Mouse (Mus musculus): ENCODE data around the gene Ttll3. TPM values are rescaled to one million over a fixed set of nuclear protein-coding genes. Genes with fewer than 3 reads are reported as not detected.

The Ttll3 gene
- polyA plus RNA-seq, 1 experiment from 2014 or later: 10.3 TPM

DNA sequence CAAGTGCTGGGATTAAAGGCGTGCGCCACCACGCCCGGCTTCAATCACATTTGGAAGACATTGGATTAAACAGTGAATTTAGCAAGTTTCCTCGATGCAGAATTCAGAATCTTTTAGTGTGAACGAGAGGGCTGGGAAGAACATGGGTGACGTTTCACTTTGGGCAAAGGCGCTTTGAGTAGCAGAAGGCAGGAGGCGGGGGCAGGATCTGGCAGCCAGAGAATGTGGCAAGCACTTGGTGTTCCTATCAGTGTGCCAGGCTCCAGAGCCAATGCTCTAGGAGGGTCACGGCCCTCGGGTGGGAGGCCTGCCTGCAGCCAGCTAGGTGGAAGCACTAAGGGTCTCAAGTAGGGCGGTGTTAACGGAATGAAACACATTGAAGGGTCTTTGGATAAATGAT is 13.0 kb downstream of the Ttll3 start:
- 93% methylated on average over 13 of the region's 13 CpGs for WGBS
- Histone ChIP-seq H3K27ac (replicated peaks) (no peak overlapping the region), H3K9me3 (replicated peaks) (no peaks in the 10 kb centered on the region), H3K36me3 (peaks cover 12% of the 10 kb centered on the region; the same call in 1 of the 2 replicates), H3K4me3 (replicated peaks) (no peak overlapping the region), H3K4me2 (no peak overlapping the region), H3K9ac (replicated peaks) (no peak overlapping the region), H3K4me1 (no peaks in the 10 kb centered on the region), H3K27me3 (replicated peaks) (no peaks in the 10 kb centered on the region)
- no peak for ATAC-seq (ENCODE audit: low FRiP score)

- H3K4me3 ChIP-seq (replicated peaks): no peak overlapping the region
- H3K9me3 ChIP-seq (replicated peaks): no peaks in the 10 kb centered on the region
- H3K4me1 ChIP-seq: no peaks in the 10 kb centered on the region
- 75% methylated on average over 12 of the region's 12 CpGs for WGBS
- no peak overlapping the region for H3K9ac ChIP-seq (replicated peaks)
- no peak for ATAC-seq (ENCODE audit: low FRiP score)
- H3K27ac ChIP-seq (replicated peaks): no peak overlapping the region
- no peak overlapping the region for H3K4me2 ChIP-seq
- H3K36me3 ChIP-seq: peaks cover 18% of the 10 kb centered on the region
- no peaks in the 10 kb centered on the region for H3K27me3 ChIP-seq (replicated peaks)
Observed at GRCm38 (mm10) chr6:113404649-113405448, 15.8 kb downstream of the Ttll3 start.

- no peak overlapping the region for H3K4me3 ChIP-seq (replicated peaks)
- no peak for ATAC-seq (ENCODE audit: low FRiP score)
- 88% methylated on average over 6 of the region's 6 CpGs for WGBS
- no peak overlapping the region for H3K27ac ChIP-seq (replicated peaks)
- H3K9ac ChIP-seq (replicated peaks): no peak overlapping the region
- no peaks in the 10 kb centered on the region for H3K9me3 ChIP-seq (replicated peaks)
- H3K4me1 ChIP-seq: no peaks in the 10 kb centered on the region
- no peaks in the 10 kb centered on the region for H3K27me3 ChIP-seq (replicated peaks)
- H3K4me2 ChIP-seq: no peak overlapping the region
- peaks cover 21% of the 10 kb centered on the region for H3K36me3 ChIP-seq
Observed at GRCm38 (mm10) chr6:113405483-113405882, 16.4 kb downstream of the Ttll3 start.

DNA sequence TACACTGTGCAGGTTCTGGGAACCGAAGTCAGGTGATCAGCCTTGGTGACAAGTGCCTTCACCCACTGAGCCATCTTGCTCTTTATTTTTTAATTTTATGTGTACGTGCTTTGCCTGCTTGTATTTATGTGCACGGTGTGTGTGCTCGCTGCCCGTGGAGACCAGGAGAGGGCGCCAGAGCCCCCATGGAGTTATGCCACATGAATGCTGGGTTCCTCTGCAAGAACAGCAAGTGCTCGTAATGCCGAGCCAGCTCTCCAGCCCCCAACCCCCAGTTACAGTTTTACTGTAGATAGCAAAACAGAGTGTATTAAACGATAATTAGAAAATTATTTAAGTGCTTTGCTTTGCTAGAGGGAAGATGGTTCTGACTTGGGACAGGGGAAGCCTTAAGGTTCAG is 17.6 kb downstream of the Ttll3 start:
- H3K4me2 ChIP-seq: no peak overlapping the region
- no peaks in the 10 kb centered on the region for H3K9me3 ChIP-seq (replicated peaks)
- no peak for ATAC-seq (ENCODE audit: low FRiP score)
- no peak overlapping the region for H3K27ac ChIP-seq (replicated peaks)
- H3K27me3 ChIP-seq (replicated peaks): no peaks in the 10 kb centered on the region
- no peaks in the 10 kb centered on the region for H3K4me1 ChIP-seq
- H3K9ac ChIP-seq (replicated peaks): no peak overlapping the region
- no peak overlapping the region for H3K4me3 ChIP-seq (replicated peaks)
- peaks cover 21% of the 10 kb centered on the region for H3K36me3 ChIP-seq
- 80% methylated on average over 9 of the region's 9 CpGs for WGBS

DNA sequence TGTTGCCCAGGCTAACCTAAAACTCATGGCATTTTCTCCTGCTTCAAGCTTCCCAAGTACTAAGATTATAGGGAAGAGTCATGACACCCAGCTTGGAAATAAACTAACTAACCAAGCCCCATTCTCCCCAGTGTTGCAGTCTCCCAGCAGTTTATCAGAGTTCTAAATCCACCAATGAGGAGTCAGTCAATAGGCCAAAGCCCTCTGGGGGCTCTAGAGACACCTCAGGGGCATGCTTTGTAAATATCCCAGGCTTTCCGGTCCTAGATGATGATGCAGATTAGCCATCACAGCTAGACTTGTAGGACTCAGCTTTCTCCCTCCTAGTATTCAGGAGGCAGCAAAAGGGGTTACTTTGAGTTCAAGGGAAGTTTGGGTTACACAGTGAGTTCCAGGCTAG is 20.9 kb downstream of the Ttll3 start:
- Histone ChIP-seq H3K4me1 (no peaks in the 10 kb centered on the region), H3K27ac (replicated peaks) (no peak overlapping the region), H3K9me3 (replicated peaks) (no peaks in the 10 kb centered on the region), H3K4me2 (no peak overlapping the region), H3K4me3 (replicated peaks) (no peak overlapping the region), H3K27me3 (replicated peaks) (no peaks in the 10 kb centered on the region), H3K36me3 (peaks cover 27% of the 10 kb centered on the region), H3K9ac (replicated peaks) (no peak overlapping the region)
- 69% methylated on average over 1 of the region's 1 CpGs for WGBS
- no peak for ATAC-seq (ENCODE audit: low FRiP score)

- 68% methylated on average over 5 of the region's 5 CpGs for WGBS
- Histone ChIP-seq H3K4me3 (replicated peaks) (no peak overlapping the region), H3K9me3 (replicated peaks) (no peaks in the 10 kb centered on the region), H3K36me3 (peaks cover 11% of the 10 kb centered on the region; the same call in 1 of the 2 replicates), H3K4me1 (peaks cover 26% of the 10 kb centered on the region), H3K9ac (replicated peaks) (no peak overlapping the region), H3K4me2 (no peak overlapping the region), H3K27ac (replicated peaks) (no peak overlapping the region), H3K27me3 (replicated peaks) (no peaks in the 10 kb centered on the region)
- no peak for ATAC-seq (ENCODE audit: low FRiP score)
Observed at GRCm38 (mm10) chr6:113416416-113416815, 27.4 kb downstream of the Ttll3 start.

DNA sequence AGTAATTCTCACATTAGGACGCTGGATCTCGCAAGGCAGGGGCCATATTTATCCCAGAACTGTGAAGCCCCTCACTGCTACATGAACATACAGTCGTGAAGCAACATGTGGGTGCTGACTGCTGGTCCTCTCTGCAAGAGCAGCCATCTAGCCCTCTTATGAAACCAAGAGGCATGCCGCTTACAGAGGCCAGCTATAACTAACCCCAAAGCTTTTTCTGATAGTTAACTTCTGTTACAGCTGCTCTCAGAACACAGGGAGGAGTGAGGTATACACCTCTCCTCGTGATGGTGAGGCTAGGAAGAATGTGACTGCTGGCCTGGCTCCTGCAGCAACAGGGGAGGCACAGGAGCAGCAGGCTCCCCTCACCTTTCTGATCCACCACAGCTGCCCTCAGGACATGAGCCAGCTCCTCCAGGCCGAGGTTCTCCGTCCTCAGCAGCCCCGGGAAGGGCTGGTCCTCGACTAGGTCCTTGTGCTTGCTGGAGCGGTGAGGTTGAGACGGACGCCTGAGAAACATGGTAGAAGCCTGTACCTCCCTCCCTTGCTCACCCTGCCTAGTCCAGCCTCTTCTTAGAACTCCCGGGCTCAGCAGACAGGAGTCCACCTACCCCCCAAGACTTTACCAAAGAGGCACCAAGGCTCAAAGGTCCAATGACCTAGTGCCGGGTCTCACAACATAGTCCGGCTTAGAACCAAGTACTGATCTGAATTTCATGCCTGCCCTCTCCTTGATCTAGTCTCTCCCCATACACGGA is 29.6 kb downstream of the Ttll3 start:
- Histone ChIP-seq H3K9me3 (replicated peaks) (no peaks in the 10 kb centered on the region), H3K9ac (replicated peaks) (peak overlapping the region; percentile 74), H3K4me3 (replicated peaks) (peak overlapping the region; percentile 68), H3K27me3 (replicated peaks) (no peaks in the 10 kb centered on the region), H3K27ac (replicated peaks) (peak overlapping the region; percentile 76), H3K4me2 (peak overlapping the region; percentile 96), H3K4me1 (peaks cover 26% of the 10 kb centered on the region), H3K36me3 (peaks cover 11% of the 10 kb centered on the region; the same call in 1 of the 2 replicates)
- peak; percentile 69 for ATAC-seq (ENCODE audit: low FRiP score)
- WGBS: 14% methylated on average over 16 of the region's 16 CpGs

DNA sequence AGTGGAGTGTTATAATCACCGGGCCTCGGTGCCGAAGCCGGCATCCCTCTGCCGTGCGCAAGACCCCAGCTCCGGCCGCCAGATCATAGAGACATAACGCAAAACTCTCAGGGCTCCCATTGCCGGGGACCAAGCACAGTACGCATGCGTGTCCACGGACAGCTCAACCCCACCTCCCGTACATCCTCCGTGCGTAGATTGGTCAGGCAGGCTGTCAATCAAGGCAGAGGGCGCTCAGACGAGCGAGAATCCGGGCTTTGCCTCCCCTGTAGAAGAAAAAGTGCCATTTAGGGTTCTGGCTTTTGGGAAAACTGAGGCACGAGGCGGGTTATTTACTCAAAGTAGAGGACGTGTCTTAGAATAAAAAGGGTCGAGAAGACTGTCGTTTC is 30.1 kb downstream of the Ttll3 start, which contains the start of gene Rpusd3:
Gene Rpusd3 (minus strand): TSS at position 142 of the 389 bp plus-strand sequence.
- Histone ChIP-seq H3K4me3 (replicated peaks) (peak within 1 kb of the TSS; percentile 68), H3K36me3 (peaks cover 11% of the 10 kb centered on the region; the same call in 1 of the 2 replicates), H3K9me3 (replicated peaks) (no peaks in the 10 kb centered on the region), H3K9ac (replicated peaks) (peak within 1 kb of the TSS; percentile 74), H3K27ac (replicated peaks) (peak within 1 kb of the TSS; percentile 76), H3K27me3 (replicated peaks) (no peaks in the 10 kb centered on the region), H3K4me1 (peaks cover 26% of the 10 kb centered on the region), H3K4me2 (peak within 1 kb of the TSS; percentile 96)
- under 1% methylated on average over 25 of the region's 25 CpGs for WGBS
- peak; percentile 98 for ATAC-seq (ENCODE audit: low FRiP score)

GRCm38 (mm10) chr6:113423000-113423399 is 33.9 kb downstream of the Ttll3 start:
- H3K9me3 ChIP-seq (replicated peaks): no peaks in the 10 kb centered on the region
- H3K36me3 ChIP-seq: no peaks in the 10 kb centered on the region
- no peak overlapping the region for H3K27ac ChIP-seq (replicated peaks)
- WGBS: 84% methylated on average over 4 of the region's 4 CpGs
- no peak overlapping the region for H3K4me3 ChIP-seq (replicated peaks)
- ATAC-seq (ENCODE audit: low FRiP score): no peak
- no peak overlapping the region for H3K9ac ChIP-seq (replicated peaks)
- H3K27me3 ChIP-seq (replicated peaks): 0 out of 2 replicates have a peak, but pooled peaks cover 2% of the 10 kb centered on the region
- H3K4me1 ChIP-seq: peaks cover 12% of the 10 kb centered on the region
- H3K4me2 ChIP-seq: no peak overlapping the region

DNA sequence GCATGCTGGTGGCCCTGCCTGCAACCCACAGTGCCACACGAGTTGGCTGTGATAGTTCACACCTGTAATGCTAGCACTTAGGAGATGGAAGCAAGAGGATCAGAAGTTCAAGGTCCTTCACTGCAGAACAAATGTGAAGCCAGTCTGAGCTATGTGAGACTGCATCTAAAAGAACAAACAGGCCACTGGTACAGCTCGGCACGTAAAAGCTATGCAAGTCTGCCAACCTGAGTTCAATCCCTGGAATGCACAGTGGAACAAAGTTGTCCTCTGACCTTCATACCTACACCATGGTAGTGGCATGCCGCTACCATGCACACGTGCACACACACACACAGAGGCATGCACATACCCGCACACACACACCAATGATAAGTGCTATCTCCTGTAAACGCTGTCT is 35.1 kb downstream of the Ttll3 start:
- H3K9me3 ChIP-seq (replicated peaks): no peaks in the 10 kb centered on the region
- no peak overlapping the region for H3K4me2 ChIP-seq
- no peak overlapping the region for H3K9ac ChIP-seq (replicated peaks)
- H3K36me3 ChIP-seq: no peaks in the 10 kb centered on the region
- H3K27me3 ChIP-seq (replicated peaks): 0 out of 2 replicates have a peak, but pooled peaks cover 2% of the 10 kb centered on the region
- 83% methylated on average over 7 of the region's 7 CpGs for WGBS
- ATAC-seq (ENCODE audit: low FRiP score): no peak
- no peak overlapping the region for H3K4me3 ChIP-seq (replicated peaks)
- H3K27ac ChIP-seq (replicated peaks): no peak overlapping the region
- peaks cover 5% of the 10 kb centered on the region for H3K4me1 ChIP-seq

GRCm38 (mm10) chr6:113426696-113427095 is 37.6 kb downstream of the Ttll3 start:
- Histone ChIP-seq H3K9me3 (replicated peaks) (no peaks in the 10 kb centered on the region), H3K4me1 (no peaks in the 10 kb centered on the region), H3K36me3 (no peaks in the 10 kb centered on the region), H3K9ac (replicated peaks) (no peak overlapping the region), H3K4me2 (no peak overlapping the region), H3K27me3 (replicated peaks) (0 out of 2 replicates have a peak, but pooled peaks cover 2% of the 10 kb centered on the region), H3K27ac (replicated peaks) (no peak overlapping the region), H3K4me3 (replicated peaks) (no peak overlapping the region)
- WGBS: 92% methylated on average over 4 of the region's 4 CpGs
- ATAC-seq (ENCODE audit: low FRiP score): no peak

DNA sequence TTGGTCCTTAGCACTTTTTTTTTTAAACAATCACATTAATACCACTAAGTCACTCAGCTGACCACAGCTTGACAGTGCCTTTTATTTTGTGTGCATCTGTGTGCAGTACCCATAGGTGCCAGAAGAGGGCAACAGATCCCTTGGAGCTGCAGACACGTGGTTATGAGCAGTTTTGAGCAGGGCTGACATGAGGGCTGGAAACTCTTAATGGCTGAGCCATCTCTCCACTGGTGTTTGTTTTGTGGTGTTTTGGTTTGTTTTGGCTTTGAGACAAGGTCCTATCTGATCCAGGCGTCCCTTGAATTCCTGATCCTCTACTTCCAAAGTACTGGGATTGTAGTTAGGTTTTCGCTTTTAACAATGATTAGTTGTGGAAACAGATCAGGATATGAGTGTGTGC is 38.3 kb downstream of the Ttll3 start:
- 66% methylated on average over 3 of the region's 3 CpGs for WGBS
- H3K9me3 ChIP-seq (replicated peaks): no peaks in the 10 kb centered on the region
- ATAC-seq (ENCODE audit: low FRiP score): no peak

More for the DNA sequence above, 38.3 kb downstream of the Ttll3 start:
- Histone ChIP-seq H3K36me3 (no peaks in the 10 kb centered on the region), H3K27me3 (replicated peaks) (0 out of 2 replicates have a peak, but pooled peaks cover 2% of the 10 kb centered on the region), H3K4me2 (no peak overlapping the region), H3K27ac (replicated peaks) (no peak overlapping the region), H3K4me1 (no peaks in the 10 kb centered on the region), H3K4me3 (replicated peaks) (no peak overlapping the region), H3K9ac (replicated peaks) (no peak overlapping the region)

Data from neural tube, embryonic 15.5 days (tissue).